Mouse (Mus musculus): ENCODE data around the gene Cpt1a. TPM values are rescaled to one million over a fixed set of nuclear protein-coding genes. Genes with fewer than 3 reads are reported as not detected.

Cpt1a gene
- polyA plus RNA-seq, 1 experiment: 128 TPM

- DNase-seq (ENCODE audit: low read depth): no peak
Observed at GRCm38 (mm10) chr19:3428057-3428830, 106.1 kb downstream of the Cpt1a start.

GRCm38 (mm10) chr19:3429156-3429816 lies 107.2 kb downstream of the Cpt1a start:
- no peak for DNase-seq (ENCODE audit: low read depth)

GRCm38 (mm10) chr19:3431066-3431465 lies 108.9 kb downstream of the Cpt1a start:
- DNase-seq (ENCODE audit: low read depth): no peak

- DNase-seq (ENCODE audit: low read depth): no peak
Observed at GRCm38 (mm10) chr19:3431969-3432368, 109.8 kb downstream of the Cpt1a start.

GRCm38 (mm10) chr19:3434124-3434523 lies 112.0 kb downstream of the Cpt1a start:
- DNase-seq (ENCODE audit: low read depth): no peak

GRCm38 (mm10) chr19:3434641-3435040 lies 112.5 kb downstream of the Cpt1a start:
- DNase-seq (ENCODE audit: low read depth): no peak

Other genes starting within 250 kb of the Cpt1a start
- 33.5 and 38.8 TPM in 2 replicates for gene Mrpl21, start 39.4 kb upstream of the Cpt1a start, polyA plus RNA-seq (2012; rRNA removed)
- gene Ighmbp2, start 39.3 kb upstream of the Cpt1a start, polyA plus RNA-seq (2012; rRNA removed): 6.2 and 7.4 TPM in 2 replicates
- gene Tesmin, start 66.5 kb downstream of the Cpt1a start, polyA plus RNA-seq (2012; rRNA removed): 0.30 and 0.75 TPM in 2 replicates
- 0.30 and 0.65 TPM in 2 replicates for gene Gal, start 92.2 kb downstream of the Cpt1a start, polyA plus RNA-seq (2012; rRNA removed)